Mouse (Mus musculus) left cerebral cortex, postnatal 4 days (tissue): Measurements from ENCODE around the gene G530012D18Rik. TPM values are rescaled to one million over a fixed set of nuclear protein-coding genes. Genes with fewer than 3 reads are reported as not detected.
"Not testable (repeated sequence)": the region's sequence is repeated elsewhere in the genome, so short reads cannot be mapped to it uniquely, and the experiment has no call there.

ENCODE experiments used
- DNase-seq: peaks from one replicate; pipeline ENCODE4 v3.0.0-alpha.2; 2022
- intact Hi-C: fragments of 180-260 bp; cut with DNase I; formaldehyde crosslinking; loops from one replicate; pipeline ENCODE4 v1.15.1; 2025
- total RNA-seq, 2 experiments: library from RNA; stranded (reverse); gene quantifications; 2 replicates each; pipeline ENCODE4 v1.2.3; 2021

The G530012D18Rik gene
- total RNA-seq, 2 experiments from 2014 or later, result not detected

GRCm38 (mm10) chr1:85615096-85615495, 39.6 kb downstream of the G530012D18Rik start:
- DNase-seq, intact Hi-C loops: not testable (repeated sequence)

- DNase-seq, intact Hi-C loops: not testable (repeated sequence)
Observed at GRCm38 (mm10) chr1:85615819-85616218, 40.3 kb downstream of the G530012D18Rik start.

GRCm38 (mm10) chr1:85617161-85617560, 41.7 kb downstream of the G530012D18Rik start:
- intact Hi-C loops, DNase-seq: not testable (repeated sequence)

- DNase-seq, intact Hi-C loops: not testable (repeated sequence)
Observed at GRCm38 (mm10) chr1:85618689-85619088, 43.2 kb downstream of the G530012D18Rik start.

Other genes with a start within 250 kb of the G530012D18Rik start
- gene Sp110, start 23.1 kb downstream of the G530012D18Rik start, total RNA-seq, result under 1 TPM; 0.46 to 0.70 TPM
- under 1 TPM; 0.64 to 0.83 TPM for gene Sp140, start 24.7 kb downstream of the G530012D18Rik start, total RNA-seq
- under 1 TPM; 0.22 to 0.40 TPM for gene Sp100, start 74.3 kb downstream of the G530012D18Rik start, total RNA-seq
- under 1 TPM; 0.24 to 0.84 TPM for gene A630001G21Rik, start 203.0 kb downstream of the G530012D18Rik start, total RNA-seq
- 100 to 1,000 TPM; 134 to 144 TPM for gene Cab39, start 217.8 kb downstream of the G530012D18Rik start, total RNA-seq